Mouse (Mus musculus) embryo, embryonic 9.5 days (tissue): Measurements from ENCODE around the gene Gtf2ird1.
"Not testable (repeated sequence)": the region's sequence is repeated elsewhere in the genome, so short reads cannot be mapped to it uniquely, and the experiment has no call there.

Source experiments
- DNase-seq: peaks from one replicate; pipeline ENCODE4 v3.0.0-alpha.2; 2017; ENCODE audit errors: extremely low spot score

Gene Gtf2ird1

DNA sequence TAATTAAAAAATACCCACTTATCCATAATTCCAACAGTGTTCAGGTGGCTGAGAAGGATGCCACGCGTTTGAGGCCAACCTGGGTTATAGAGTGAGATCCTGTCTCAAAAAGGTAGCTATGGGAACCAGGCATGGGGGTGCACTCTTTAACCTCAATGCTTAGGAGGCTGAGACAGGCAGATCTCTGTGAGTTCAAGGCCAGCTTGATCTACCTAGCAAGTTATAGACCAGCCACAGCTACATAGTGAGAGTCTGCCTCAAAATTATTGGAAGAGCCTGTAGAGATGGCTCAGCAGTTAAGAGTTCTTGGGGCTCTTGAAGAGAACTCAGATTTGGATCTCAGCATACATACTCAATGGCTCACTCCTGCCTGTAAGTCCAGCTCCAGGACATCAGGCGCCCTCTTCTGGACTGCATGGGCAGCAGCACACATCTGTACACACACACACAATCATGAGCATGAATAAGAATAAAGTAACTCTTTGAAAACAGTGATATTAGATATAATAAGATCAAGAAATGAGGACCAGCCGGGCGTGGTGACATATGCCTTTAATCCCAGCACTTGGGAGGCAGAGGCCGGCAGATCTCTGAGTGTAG is 18.6 kb upstream of the Gtf2ird1 start:
- DNase-seq, result no peak

DNA sequence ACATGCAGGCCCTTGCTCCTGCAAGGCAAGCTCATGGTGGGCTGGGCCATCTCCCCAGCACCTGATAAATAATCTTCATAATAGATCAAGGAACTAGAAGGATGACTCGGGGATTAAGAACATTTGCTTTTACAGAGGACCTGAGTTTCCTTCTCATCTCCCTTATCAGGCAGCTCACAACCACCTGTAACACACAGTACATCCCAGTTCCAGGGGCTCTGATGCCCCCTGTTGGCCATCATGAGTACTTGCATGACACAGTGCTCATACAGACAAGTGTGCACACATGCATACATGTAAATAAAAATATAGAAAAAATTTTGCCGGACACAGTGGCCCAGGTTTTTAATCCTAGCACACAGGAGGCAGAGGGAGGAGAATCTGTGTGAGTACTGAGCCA is 17.4 kb upstream of the Gtf2ird1 start:
- DNase-seq, result no peak

DNA sequence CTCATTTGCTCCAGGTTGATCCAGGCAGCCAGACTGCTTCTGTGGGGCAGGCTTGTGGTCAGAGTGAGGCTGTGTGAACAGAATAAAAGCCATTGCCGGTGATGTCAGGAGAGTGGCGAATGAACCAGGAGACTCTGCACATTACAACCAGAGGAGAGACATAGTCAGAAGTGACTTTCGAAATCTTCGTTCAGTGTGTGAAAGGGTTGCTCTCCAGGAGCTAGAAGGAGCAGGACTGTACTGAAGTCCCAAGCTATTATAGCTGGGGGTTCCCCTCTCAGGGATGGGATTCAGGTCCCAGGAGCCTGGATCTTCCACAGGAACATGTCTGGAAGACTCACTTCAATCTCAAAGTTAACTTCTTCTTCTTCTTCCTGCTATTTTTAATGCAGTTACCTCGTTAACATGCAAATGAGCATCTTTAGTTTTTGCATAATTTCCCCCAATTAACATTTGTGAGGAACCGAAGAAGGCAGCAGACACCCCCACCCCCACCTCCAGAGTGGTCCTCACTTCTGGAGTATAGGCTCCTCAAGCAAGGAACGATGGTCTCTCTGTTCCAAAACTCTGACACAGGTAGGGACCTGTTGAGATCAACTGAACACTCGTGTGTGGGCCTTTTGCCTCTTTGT is 14.1 kb upstream of the Gtf2ird1 start:
- no peak for DNase-seq

DNA sequence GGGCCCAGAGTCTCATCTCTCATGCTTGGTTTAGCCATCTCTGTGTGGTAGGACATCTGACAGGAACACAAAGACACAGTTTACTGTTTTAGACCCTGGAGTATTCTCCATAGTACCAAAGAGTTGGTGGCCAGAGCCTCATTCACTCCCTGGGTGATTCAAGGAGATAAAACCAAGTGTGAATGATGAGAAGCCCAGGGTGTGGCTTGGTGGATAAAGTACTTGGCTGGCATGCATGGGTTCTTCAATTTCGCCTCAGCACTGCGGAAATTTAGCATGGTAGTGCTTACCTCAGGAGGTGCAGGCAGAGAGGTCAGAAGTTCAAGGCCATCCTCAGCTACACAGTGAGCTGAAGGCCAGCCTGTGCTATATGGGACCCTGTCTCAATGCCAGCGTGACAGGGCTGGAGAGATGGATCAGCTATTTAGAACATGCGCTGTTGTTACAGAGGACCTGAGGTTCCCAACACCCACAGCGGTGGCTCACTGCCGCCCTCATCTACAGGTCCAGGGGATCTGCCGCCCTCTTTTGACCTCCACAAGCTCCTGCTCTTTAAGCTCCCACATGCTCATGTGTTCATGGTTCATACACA is 13.1 kb upstream of the Gtf2ird1 start:
- no peak for DNase-seq

DNA sequence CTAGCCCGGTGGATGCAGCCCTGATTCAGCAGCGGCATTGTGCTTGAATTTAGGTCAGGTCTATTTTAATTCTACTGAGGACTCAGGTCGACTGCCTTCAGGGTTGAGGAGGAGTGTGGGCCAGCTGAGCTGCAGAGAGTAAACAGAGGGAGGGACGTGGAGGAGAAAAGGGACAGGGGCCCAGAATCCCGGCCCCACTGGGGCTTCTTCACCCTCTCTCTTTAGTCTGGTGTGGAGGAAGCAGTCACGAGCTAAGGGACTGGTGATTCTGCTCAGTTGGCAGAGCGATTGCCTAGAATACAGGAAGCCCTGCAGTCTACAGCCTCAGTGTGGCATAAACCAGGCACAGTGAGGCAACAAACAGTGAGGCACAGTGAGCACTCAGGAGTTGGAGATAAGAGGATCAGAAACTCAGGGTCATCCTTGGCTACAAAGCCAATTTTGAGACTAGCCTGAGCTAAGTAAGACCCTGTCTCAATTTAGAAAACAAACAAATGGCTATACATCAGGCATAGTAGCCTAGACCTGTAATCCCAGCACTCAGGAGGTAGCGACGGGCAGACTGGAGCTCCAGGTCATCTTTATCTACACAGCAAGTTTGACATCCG is 11.7 kb upstream of the Gtf2ird1 start:
- DNase-seq, result no peak

DNA sequence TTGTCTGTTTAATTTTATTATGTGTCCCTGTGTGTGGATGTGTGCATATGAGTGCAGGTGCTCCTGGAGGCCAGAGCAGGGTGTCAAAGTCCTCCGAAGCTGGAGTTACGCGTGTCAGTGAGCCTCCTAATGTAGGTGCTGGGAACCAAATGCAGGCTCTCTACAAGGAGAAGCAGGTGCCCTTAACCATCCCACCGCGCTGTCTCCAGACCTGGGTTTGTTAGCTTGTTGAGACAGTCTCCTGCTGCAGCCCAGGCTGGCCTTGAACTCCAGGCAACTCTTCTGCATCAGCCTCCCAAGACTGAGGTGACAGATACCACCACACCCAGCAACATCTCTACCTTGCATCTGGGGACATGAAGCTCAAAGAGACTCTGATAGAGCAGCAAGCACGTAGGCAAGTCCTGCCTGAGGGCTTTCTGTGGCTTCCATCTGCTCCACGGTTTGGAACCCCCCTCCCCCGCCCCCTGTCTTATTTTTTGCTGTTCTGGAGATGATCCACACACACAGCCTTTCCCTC is 10.6 kb upstream of the Gtf2ird1 start:
- DNase-seq, result no peak

DNA sequence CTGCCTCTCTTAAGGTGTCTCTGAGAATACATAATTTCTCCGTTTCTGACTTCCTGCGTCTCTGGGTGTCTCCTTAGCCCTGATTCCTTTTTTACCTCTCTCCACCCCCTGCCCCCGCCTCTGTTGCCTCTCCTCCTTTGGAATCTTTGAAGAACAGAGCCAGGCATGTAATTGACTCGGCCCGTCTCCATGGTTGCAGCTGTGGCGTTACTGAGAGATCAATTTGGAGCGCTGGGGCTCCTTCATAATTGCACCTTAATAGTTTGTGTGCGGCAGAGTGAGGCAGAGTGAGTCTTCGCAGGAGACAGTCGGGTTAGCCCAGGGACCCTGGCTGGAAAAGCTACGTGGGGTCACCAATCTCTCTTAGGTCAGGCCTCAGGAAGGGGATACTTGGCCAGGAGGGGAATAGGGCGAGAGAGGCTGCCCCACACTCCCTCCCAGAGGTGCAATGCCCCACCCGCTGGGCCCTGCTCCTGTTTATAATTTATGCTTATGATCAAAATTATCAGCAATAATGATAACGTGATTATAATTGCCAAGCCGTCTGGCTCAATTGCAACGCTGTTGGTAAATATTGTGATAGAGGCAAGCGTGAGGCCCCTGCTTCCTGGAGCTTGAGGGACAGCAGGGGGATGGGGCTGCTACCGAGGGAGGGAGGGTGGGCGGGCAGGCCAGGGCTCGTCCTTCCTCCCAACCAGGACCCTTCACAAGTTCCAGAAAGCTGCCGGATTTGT is 9.9 kb upstream of the Gtf2ird1 start:
- no peak for DNase-seq

DNA sequence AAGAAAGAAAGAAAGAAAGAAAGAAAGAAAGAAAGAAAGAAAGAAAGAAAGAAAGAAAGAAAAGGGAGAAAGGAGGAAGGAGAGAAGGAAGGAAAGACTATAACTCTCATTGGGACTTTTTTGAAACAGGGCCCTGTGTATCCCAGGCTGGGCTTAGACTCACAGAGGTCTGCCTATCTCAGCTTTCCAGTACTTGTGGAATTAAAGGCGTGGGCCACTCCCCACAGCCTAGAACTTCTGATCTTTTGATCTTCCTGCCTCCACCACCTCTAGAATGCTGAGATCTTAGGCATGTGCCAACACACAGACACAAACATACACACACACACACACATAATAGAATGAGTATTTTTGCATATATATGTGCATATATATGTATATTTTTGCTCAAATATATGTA is 8.7 kb upstream of the Gtf2ird1 start:
- DNase-seq, result no peak

DNA sequence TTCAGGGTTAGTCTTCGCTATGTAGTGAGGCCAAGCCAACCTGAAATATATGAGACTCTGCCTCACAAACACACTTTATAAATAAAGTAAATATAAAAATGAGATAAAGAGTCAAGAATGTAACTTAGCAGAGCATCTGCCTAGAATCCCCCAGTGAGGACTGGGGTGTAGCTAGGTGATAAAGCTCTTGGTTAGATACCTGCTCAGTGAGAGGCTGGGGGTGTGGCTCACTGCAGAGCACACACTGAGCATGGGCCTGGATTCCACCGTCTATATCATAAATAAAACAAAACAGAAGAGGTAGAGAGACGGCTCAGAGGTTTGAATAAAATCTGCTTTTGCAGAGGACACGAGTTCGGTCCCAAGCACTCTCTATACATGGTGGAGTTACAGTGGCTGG is 7.7 kb upstream of the Gtf2ird1 start:
- DNase-seq, result no peak

DNA sequence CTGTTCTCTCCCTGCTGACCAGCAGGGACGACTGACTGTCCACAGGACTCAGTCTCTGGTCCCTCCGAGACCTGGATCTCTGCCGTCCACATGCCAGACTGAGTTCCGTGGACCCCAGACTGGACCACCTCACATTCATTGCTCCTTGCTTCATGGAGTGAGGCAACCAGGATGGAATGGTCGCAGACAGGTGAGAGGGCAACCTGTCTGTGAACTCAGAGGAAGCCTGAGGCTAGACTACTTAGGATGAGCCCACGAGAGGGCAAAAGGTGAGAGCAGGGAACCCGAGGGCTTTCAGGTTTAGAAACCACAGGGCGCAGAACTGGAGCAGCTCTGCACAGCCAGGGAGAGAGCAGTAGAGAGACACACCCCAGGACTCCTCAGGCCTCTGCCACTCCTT is 6.2 kb upstream of the Gtf2ird1 start:
- no peak for DNase-seq

DNA sequence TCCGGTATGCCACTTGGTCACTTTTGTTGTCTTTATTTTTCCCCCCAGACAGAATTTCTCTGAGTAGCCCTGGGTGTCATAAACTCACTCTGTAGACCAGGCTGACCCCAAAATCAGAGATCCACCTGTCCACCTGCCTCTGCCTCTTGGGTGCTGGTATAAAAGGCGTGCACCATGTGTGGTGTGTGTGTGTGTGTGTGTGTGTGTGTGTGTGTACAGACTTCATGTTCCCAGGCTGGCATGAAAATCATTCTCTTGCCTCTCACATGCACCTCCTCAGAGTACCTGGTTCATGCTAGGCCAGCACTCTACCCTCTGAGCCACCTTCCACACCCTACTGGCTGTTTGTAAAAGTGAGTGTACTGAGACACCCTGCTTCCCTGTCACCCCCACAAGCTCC is 5.8 kb upstream of the Gtf2ird1 start:
- no peak for DNase-seq

DNA sequence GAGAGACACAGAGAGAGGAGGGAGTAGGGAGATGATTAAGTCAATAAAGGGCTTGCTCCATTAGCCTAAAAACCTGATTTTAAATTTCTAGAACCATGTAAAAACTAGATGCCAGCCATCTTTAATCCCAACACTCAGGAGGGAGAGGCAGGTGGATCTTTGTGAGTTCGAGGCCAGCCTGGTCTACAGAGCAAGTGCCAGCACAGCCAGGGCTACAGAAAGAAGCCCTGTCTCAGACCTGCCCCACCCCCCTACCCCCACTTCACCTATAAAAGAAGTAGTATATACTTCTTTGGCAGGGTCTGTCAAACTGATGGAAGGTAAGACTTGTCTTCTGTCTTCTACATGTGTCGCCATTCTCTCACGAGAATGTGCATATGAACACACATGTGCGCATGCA is 4.0 kb upstream of the Gtf2ird1 start:
- DNase-seq, result no peak

DNA sequence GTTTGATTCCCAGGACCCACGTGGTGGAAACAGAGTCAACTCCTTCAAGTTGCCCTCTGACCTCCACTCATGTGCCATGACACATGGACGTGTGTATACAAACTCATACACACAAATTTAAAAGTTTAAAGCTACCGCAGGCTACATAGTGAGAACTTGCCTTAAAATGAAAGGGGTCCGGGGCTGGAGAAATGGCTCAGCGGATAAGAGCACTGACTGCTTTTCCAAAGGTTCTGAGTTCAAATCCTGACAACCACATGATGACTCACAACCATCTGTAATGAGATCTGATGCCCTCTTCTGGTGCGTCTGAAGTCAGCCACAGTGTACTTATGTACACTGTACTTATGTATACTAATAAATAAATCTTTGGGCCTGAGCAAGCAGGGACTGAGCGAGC is 2.6 kb upstream of the Gtf2ird1 start:
- no peak for DNase-seq

DNA sequence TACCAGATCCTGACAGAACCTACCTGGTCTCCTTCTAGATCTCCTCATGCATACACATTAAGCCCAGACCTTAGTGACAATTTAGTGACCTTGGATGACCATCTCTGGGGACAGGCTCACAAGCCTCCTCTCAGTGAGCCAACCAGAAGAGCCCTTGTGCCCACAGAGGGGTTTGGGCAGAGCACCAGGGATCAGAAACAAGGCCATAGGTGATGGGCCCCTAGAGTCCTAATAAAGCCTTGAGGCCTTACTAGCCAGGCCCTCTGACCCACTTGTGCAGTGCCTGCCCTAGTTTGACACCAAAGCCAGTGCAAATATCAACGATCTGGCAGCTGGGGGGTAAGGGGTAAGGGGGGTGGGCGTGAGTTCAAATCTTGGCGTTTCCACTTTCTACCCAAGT is 1.9 kb upstream of the Gtf2ird1 start:
- no peak for DNase-seq

DNA sequence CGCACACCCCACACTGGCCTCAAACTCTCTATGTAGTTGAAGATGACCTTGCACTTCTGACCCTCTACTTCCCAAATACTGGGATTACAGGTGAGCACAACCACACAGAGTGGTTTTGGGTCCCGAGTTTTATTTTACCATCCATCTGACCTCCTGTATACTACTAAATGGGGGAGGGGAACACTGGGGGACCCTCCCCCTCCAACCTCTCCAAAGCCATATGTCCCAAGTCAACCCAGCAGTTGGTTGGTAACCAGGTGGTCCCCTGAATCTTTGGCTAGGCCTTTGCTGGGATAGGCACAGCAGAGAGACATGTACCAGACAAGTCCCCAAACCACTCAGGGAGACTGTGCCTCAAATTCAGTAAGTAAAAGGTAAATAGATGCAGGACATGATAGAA is 855 bp upstream of the Gtf2ird1 start:
- no peak for DNase-seq

DNA sequence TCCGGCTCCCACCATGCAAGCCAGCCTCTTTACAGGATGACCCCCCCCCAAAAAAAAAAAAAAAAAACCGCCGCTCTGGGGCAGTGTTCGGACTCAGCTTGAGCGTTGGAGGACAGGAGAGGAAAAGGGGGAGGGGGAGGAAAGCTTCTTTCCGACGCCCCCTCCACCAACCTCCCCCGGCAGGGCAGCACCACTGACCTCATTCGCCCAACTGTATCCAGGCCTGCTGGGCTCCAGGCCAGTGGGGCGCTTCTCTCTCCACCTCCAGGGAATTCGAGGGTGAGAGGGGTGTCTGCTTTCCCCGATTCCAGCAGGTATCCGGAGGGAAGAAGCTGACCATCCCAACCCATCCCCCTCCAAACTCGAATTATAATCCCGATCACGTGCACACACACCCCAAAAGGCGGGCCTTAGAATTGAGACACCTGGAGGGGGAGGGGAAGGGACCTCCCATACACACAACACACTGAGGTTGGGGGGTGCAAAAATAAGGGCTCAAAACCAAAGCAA is 547 bp downstream of the Gtf2ird1 start:
- DNase-seq, result peak; percentile 81

DNA sequence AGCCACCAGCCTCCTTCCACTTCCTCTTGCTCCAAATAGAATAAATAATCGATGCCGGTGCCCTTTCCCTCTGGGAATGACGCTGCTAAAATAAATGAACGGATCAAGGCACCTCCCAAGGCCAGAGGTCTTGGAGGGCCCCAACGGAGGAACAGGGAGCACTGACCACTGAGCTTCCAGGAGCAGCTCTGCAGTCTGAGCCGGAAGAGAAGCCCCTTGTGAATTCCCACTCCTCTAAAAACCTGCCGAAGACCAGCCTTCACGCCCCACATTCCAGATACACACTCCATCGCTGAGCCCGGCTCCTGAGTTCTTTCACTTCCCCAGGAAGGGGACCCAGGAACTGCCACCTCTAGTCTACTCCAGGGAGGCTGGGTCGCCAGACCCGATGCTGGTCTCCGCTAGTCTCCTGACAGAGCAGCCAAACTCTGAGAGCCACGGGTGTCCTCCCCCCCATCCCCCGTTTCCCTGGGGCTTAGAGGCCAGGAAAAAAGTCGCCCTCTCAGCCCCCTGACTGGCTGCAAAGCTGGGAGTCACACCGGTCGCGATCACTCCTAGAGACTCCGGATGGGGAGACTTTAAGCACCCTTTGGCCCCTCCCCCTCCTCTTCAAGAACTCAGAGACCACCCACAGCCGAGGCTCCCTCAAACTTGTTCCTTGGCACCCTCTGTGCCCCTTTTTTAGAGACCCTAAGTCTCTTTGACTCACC is 1.2 kb downstream of the Gtf2ird1 start:
- DNase-seq, result peak; percentile 70

DNA sequence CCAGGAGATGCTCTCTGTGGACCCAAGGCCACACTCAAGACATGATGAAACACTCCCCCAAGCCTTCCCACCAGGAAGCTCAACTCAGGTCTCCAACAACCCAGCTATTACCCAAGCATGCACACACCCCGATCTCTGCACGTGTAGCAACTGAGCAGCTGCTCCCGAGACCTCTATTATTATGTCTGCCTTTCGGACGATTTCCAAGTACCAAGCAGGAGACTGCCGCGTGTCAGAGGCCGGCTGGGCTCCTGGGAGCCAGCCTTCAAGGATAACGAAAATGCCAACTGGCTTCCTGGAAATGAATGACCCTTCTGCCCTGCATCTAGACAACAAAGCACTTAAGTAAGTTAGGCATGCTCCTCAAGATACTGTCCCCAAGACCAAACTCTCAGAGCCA is 2.1 kb downstream of the Gtf2ird1 start:
- DNase-seq, result no peak

DNA sequence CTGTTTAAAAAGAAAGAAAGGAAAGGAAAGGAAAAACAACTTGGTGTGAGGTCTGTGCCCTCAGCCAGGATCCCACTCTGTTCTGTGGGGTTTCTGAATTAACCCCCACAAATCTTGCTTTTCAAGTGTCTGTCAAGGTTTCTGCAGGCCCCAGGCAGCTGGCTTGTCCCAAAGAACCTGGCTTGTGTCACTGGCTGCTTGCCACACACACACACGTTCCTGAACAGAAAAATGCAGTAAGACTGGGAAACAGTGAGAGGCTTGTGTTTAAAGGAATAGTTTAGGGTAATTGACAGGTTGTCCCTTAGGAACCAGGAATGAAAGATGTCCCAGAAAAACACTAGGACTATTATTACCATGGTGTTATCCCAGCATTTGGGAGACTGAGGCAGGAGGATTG is 2.9 kb downstream of the Gtf2ird1 start:
- no peak for DNase-seq

DNA sequence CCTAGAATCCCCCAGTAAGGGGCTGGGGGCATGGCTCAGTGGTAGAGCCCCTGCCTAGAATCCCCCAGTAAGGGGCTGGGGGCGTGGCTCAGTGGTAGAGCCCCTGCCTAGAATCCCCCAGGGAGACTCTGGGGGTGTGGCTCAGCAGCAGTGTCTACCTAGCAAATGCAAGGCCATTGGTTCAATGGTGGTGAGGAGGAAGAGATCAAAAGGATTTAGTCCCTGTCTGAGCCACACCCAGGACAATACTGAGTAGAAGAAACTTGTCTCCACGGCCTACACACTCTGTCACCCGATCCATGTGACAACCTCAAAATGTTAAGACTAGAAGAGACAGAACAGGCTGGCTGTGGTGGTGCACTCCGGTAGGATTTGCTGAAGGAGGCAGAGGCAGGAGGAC is 9.8 kb downstream of the Gtf2ird1 start:
- not testable (repeated sequence) for DNase-seq

DNA sequence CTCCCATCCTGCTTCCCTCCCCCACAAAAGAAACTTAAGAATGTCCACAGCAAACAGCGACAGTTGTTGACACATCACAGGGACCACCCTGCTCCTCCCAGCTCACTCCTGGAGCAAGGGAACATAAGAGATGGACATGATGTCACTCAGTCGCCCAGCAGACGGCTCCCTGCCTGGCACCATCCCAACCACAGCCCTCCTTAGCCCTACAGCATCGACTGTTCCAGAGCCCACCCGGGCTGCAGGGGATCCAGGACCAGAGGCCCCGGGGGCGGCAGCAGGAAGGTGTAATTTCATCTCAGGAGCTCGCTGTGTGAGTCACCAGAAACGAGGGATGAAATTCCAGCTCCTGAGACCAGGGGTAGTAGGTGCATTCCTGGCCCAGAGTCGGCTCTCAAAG is 10.6 kb downstream of the Gtf2ird1 start:
- DNase-seq, result no peak
